Mouse (Mus musculus) lung, postnatal 36 days (tissue): Measurements from ENCODE around the gene Zfp597.
A peak's percentile ranks its signal among the peaks of the same experiment; 100 is the strongest.

Source experiments
- DNase-seq: peaks from one replicate; pipeline ENCODE4 v3.0.0; 2022; ENCODE audit warnings: mixed read lengths

The Zfp597 gene

GRCm38 (mm10) chr16:3884201-3885064 is at the start of gene Zfp597, which contains the start of gene Gm20695:
Gene Zfp597 (minus strand): TSS chr16:3884561.
Gene Gm20695 (plus strand): TSS chr16:3884648.
- DNase-seq: peak; percentile 95

- DNase-seq: peak; percentile 77
These were observed 49.7 kb upstream of the Zfp597 start for GRCm38 (mm10) chr16:3934091-3934490.

DNA sequence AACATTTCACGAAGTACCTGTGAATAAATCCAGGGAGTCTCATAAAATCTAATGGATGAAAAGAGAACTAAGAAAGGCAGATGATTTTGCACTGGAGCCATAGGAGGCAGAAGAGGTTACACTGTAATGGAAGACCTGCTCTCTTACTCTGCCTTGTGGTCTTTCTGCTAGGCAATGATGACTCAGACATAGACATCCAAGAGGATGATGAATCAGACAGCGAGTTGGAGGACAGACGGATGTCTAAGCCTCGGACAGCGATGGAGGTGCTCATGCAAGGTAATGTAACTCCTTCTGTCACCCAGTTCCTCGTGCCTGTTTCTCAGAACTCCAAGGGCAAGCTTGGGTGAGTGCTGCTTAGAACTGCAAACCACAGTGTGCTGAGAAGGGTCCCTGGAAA is 49.2 kb upstream of the Zfp597 start:
- no peak for DNase-seq

GRCm38 (mm10) chr16:3929151-3929550 is 44.8 kb upstream of the Zfp597 start:
- DNase-seq: peak; percentile 47

GRCm38 (mm10) chr16:3928582-3928981 is 44.2 kb upstream of the Zfp597 start:
- DNase-seq: no peak

GRCm38 (mm10) chr16:3923966-3924365 is 39.6 kb upstream of the Zfp597 start:
- DNase-seq: peak; percentile 64

DNA sequence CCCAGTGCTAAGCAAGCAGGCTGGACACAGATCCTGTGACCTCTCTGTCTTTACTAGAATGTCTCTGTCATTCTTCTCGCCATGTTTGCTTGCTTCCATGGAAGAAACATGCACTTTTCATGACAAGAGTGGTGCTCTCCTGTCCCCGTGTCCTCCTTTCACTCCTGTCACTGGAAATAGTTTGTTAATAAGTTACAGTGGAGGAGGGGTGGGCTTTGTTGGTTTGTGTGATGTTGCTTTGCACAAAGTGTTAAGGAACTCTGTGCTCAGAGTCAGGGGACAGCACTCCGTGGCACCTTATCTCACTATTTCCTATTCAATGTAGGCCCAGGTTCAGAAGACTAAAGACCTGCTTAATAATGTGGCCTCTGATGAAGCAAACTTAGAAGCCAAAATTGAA is 39.2 kb upstream of the Zfp597 start:
- no peak for DNase-seq

DNA sequence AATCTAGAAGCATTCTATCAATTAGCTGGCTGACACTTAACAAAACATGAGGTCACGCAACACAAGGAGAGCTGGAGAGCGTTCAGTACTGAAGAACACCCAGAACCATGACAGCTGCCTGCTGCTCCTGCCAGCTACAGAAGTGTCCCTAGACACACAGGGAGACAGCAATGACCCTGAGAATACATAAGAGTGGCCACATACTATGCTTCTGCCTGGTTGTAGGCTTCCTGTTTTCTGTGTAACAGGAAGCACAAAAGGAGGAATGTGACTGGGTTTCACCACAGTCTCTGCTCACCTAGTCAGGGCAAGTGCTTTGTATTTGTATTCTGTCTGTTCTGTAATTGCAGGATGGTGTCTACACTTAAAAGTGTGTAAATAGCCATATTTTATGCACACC is 36.4 kb upstream of the Zfp597 start:
- no peak for DNase-seq

GRCm38 (mm10) chr16:3909118-3909517 is 24.8 kb upstream of the Zfp597 start:
- no peak for DNase-seq

GRCm38 (mm10) chr16:3908537-3909111 is 24.3 kb upstream of the Zfp597 start, which contains the start of the genes 1700037C18Rik and Cluap1:
Gene 1700037C18Rik (minus strand): TSS chr16:3908689.
Gene Cluap1 (plus strand): TSS chr16:3908801.
- DNase-seq: peak; percentile 97

DNA sequence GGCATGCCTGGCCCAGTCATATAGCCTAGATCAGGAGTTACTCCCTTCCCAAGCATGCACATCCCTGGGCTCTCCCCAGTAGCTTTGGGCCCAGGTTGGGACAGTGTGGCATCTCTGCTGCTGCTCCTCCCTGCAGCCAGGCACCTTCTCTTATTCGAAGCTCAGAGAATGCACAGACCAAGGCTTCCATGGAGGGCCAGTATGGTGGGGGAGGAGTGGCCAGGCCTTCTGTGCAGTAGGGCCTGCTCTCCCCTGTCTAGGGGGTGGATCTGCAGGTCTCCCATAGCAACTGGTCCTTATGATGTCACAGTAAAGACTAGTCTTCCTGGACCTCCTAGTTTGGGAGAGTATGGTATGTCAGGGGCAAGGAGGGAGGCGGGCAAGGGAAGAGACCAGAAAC is 23.1 kb upstream of the Zfp597 start:
- no peak for DNase-seq

DNA sequence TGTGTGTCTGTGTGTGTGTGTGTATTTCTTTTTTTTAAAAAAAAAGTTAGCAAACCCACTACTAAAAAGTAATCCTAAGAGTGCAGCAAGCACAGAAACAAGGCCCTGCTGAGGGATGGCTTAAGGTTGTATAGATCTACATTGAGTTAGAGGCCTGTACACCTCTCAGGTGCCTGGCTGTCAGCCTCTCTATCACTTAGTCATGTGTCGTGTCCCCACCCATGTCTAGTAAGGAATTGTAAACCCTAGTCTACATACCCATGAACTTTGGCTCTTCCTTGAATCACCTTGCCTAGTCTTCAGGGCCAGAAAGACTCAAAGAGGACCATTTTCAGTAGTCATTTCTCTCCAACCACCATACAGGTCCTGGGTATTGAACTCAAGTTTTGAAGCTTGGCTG is 12.2 kb upstream of the Zfp597 start:
- no peak for DNase-seq

- no peak for DNase-seq
These were observed 11.7 kb upstream of the Zfp597 start for GRCm38 (mm10) chr16:3896046-3896445.

GRCm38 (mm10) chr16:3895173-3895792 is 10.9 kb upstream of the Zfp597 start:
- peak; percentile 82 for DNase-seq

DNA sequence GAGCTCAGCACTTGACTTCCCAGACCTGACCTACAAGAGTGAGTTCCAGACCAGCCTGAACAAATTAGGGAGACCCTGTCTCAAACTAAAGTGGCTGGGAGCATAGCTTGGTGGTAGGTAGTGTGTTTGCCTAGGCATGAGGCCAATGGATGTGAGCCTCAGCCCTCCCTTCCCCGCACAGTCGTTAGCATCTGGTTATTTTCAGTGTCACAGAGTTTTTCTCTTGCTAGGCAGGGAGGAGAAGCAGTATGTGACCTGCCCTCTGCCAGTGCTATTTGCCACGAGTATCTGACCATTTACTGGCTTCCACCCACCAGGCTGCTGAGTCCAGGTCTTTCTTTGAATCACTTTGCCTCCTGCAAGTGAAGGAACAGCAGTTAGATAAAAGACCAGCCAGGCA is 9.4 kb upstream of the Zfp597 start:
- DNase-seq: no peak

DNA sequence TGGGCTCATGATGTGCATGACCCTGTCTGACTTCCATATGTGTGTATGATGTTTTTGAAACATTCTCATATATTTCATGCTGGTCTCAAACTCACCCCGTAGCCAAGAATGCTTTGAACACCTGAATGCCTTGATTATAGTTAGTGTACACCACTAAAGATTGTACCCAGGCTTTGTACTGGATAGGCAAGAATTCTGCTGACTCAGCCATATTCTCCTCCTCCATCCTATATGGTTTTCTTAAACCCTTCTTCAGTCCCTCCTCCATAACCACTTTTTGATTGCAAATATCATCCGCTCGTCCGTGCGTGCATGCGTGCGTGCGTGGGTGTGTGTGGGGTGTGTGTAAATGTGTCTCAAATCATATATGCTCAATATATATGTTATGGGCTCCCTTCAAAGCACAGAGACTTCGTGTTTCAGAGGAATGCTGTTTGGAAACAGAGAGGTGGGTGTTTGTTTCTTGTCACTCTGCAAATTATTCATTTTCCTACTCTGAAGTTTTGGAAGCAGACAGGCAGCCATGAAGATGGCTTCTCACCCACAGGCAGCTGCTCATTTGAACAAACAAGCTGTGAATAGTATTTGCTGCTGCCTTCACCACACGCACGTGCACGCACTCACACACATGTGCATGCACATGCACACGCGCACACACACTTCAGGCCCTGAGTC is 7.4 kb upstream of the Zfp597 start:
- DNase-seq: no peak

GRCm38 (mm10) chr16:3885065-3885670 is 807 bp upstream of the Zfp597 start:
- DNase-seq: peak; percentile 23

DNA sequence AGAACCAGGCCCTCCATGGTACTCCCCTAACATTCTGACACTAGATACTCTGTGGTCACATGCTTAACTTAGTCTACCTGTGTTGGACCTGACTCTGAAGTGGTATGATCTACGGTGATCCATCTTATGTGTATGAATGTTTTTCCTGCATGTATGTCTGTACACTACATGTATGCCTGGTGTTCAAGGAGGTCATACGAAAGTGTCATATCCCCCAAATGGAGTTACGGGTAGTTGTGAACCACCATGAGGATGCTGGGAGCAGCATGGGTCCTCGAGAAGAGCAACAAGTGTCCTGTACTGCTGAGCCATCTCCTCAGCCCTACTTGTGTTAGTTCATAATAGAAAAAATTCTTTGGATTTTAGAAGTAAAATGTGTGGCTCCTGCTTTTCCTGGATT is 8.0 kb downstream of the Zfp597 start:
- no peak for DNase-seq

- DNase-seq: peak; percentile 95
These were observed 11.9 kb downstream of the Zfp597 start, which contains the start of gene Naa60 for GRCm38 (mm10) chr16:3872216-3873047. Gene Naa60 (plus strand): TSS chr16:3872375.

GRCm38 (mm10) chr16:3871815-3872214 is 12.5 kb downstream of the Zfp597 start:
- no peak for DNase-seq

GRCm38 (mm10) chr16:3859254-3859653 is 25.1 kb downstream of the Zfp597 start:
- DNase-seq: no peak

- DNase-seq: no peak
These were observed 28.6 kb downstream of the Zfp597 start for GRCm38 (mm10) chr16:3855776-3856175.
